Mouse (Mus musculus) G1E (cell line): ENCODE data around the gene Zfp961. TPM values are rescaled to one million over a fixed set of nuclear protein-coding genes. Genes with fewer than 3 reads are reported as not detected.
"Not testable (repeated sequence)": the region's sequence is repeated elsewhere in the genome, so short reads cannot be mapped to it uniquely, and the experiment has no call there.

Experiments used
- ATAC-seq: 2 replicates; pipeline ENCODE4 v1.8.0; 2016; ENCODE audit warnings: mild to moderate bottlenecking; ENCODE audit not compliant: insufficient number of reproducible peaks, poor library complexity, low FRiP score, severe bottlenecking; ENCODE audit errors: extremely low read depth
- DNase-seq: peaks from one replicate; pipeline ENCODE4 v3.0.0; 2012; ENCODE audit warnings: low spot score
- H3K27me3 ChIP-seq: 2 replicates; pipeline ENCODE4 v1.6.1; 2012; ENCODE audit warnings: mild to moderate bottlenecking, low read length, inconsistent platforms; ENCODE audit not compliant: insufficient read depth
- H3K36me3 ChIP-seq: replicated peaks from 2 replicates; pipeline ENCODE3; 2012; ENCODE audit warnings: mild to moderate bottlenecking, inconsistent platforms
- H3K4me1 ChIP-seq: 2 replicates; pipeline ENCODE4 v1.6.1; 2012; ENCODE audit warnings: low read depth, low read length, inconsistent platforms, mixed read lengths; ENCODE audit not compliant: insufficient read depth
- H3K4me3 ChIP-seq: 2 replicates; pipeline ENCODE4 v1.5.1; 2012; ENCODE audit warnings: low read depth, mild to moderate bottlenecking, inconsistent platforms, low read length, moderate library complexity, mixed read lengths
- H3K9me3 ChIP-seq: replicated peaks from 2 replicates; pipeline ENCODE4 v1.6.1; 2012; ENCODE audit warnings: inconsistent platforms
- CTCF ChIP-seq: IDR thresholded peaks from 2 replicates; pipeline ENCODE4 v1.5.1; 2012; ENCODE audit warnings: low read depth, low read length, inconsistent platforms, mixed read lengths
- GATA1 ChIP-seq: IDR thresholded peaks from 2 replicates; pipeline ENCODE4 v1.6.1; 2012; ENCODE audit warnings: borderline replicate concordance, low read length, inconsistent platforms, mixed read lengths
- GATA2 ChIP-seq: IDR thresholded peaks from 2 replicates; pipeline ENCODE4 v1.6.1; 2012; ENCODE audit warnings: low read depth, low read length, inconsistent platforms, borderline replicate concordance
- POLR2AphosphoS5 ChIP-seq: IDR thresholded peaks from 2 replicates; pipeline ENCODE4 v1.6.1; 2012; ENCODE audit warnings: low read depth, low read length, inconsistent platforms; ENCODE audit not compliant: insufficient replicate concordance
- TAL1 ChIP-seq: conservative IDR thresholded peaks from 2 replicates; pipeline ENCODE4 v1.6.1; 2012; ENCODE audit warnings: low read depth, low read length, inconsistent platforms, mixed read lengths
- polyA plus RNA-seq: library from polyadenylated mRNA; stranded (reverse); fragments of >175 nt; gene quantifications from 2 replicates; pipeline ENCODE4 v1.2.3, GENCODE M21; 2012
- total RNA-seq, 2 experiments: library from RNA; stranded (forward) in 1 of 2; stranded (reverse) in 1 of 2; fragments of 200-1000 nt in 1 of 2; fragments of >200 nt in 1 of 2; fragmentation: Nextera tagmentation in 1 of 2; gene quantifications; 2 replicates each; pipeline ENCODE4 v1.2.3; 2014 to 2017

The Zfp961 gene
- 59.4 and 73.2 TPM in 2 replicates for total RNA-seq (2014; fragmentation: Nextera tagmentation)
- 25.1 and 34.5 TPM in 2 replicates for total RNA-seq (2017)
- polyA plus RNA-seq: 2.2 and 5.4 TPM in 2 replicates

GRCm38 (mm10) chr8:71950482-71951221, at the start of gene Zfp961:
Zfp961 (plus strand) TSS chr8:71951038.
- H3K36me3 ChIP-seq: peaks cover 21% of the 10 kb centered on the region
- H3K9me3 ChIP-seq: no peaks in the 10 kb centered on the region
- ATAC-seq: peak; percentile 100
- TF ChIP-seq GATA1: no peak
- TF ChIP-seq GATA2: no peak
- TF ChIP-seq POLR2AphosphoS5: no peak
- no peak for TF ChIP-seq TAL1
- no peak for TF ChIP-seq CTCF
- peaks cover 26% of the 10 kb centered on the region for H3K4me1 ChIP-seq
- peak; percentile 94 for DNase-seq
- peak within 1 kb of the TSS; percentile 83 for H3K4me3 ChIP-seq
- H3K27me3 ChIP-seq: no peaks in the 10 kb centered on the region; the same call in 1 of the 2 replicates

- DNase-seq, H3K9me3 ChIP-seq, H3K27me3 ChIP-seq, ATAC-seq, H3K36me3 ChIP-seq, H3K4me1 ChIP-seq, H3K4me3 ChIP-seq: not testable (repeated sequence)
Observed at GRCm38 (mm10) chr8:71903084-71903483, 47.8 kb upstream of the Zfp961 start.

- Histone ChIP-seq H3K4me1 (peaks cover 5% of the 10 kb centered on the region), H3K36me3 (no peaks in the 10 kb centered on the region), H3K9me3 (peaks cover 6% of the 10 kb centered on the region), H3K27me3 (no peaks in the 10 kb centered on the region), H3K4me3 (no peak overlapping the region)
- no peak for ATAC-seq
- TF ChIP-seq GATA1: no peak
- TF ChIP-seq GATA2: no peak
- no peak for DNase-seq
Observed at GRCm38 (mm10) chr8:71906809-71907208, 44.0 kb upstream of the Zfp961 start.

- ATAC-seq (no peak), DNase-seq (no peak)
- H3K4me3 ChIP-seq: peak overlapping the region; percentile 77; the same call in 1 of the 2 replicates
- H3K4me1 ChIP-seq: peaks cover 5% of the 10 kb centered on the region
- H3K36me3 ChIP-seq: no peaks in the 10 kb centered on the region
- H3K9me3 ChIP-seq: peaks cover 6% of the 10 kb centered on the region
- H3K27me3 ChIP-seq: no peaks in the 10 kb centered on the region
- TF ChIP-seq POLR2AphosphoS5 (no peak), GATA2 (no peak), TAL1 (no peak), CTCF (no peak), GATA1 (no peak)
Observed at GRCm38 (mm10) chr8:71907798-71908257, 43.0 kb upstream of the Zfp961 start.

- Histone ChIP-seq H3K4me3 (peak within 1 kb of the TSS; percentile 77), H3K4me1 (peaks cover 5% of the 10 kb centered on the region), H3K9me3 (peaks cover 6% of the 10 kb centered on the region), H3K36me3 (no peaks in the 10 kb centered on the region), H3K27me3 (no peaks in the 10 kb centered on the region)
- no peak for TF ChIP-seq POLR2AphosphoS5
- TF ChIP-seq GATA2: no peak
- no peak for TF ChIP-seq GATA1
- TF ChIP-seq TAL1: no peak
- TF ChIP-seq CTCF: no peak
- DNase-seq: peak; percentile 33
- peak; percentile 75 for ATAC-seq
Observed at GRCm38 (mm10) chr8:71908309-71909261, 42.3 kb upstream of the Zfp961 start, which contains the start of the genes Zfp882 and Zfp617. Zfp882 (plus strand) TSS chr8:71908608. Zfp617 (plus strand) TSS chr8:71908635.

GRCm38 (mm10) chr8:71912286-71912685, 38.6 kb upstream of the Zfp961 start:
- peaks cover 5% of the 10 kb centered on the region for H3K4me1 ChIP-seq
- TF ChIP-seq TAL1 (no peak), POLR2AphosphoS5 (no peak), GATA2 (no peak), CTCF (no peak), GATA1 (no peak)
- H3K36me3 ChIP-seq: peaks cover 15% of the 10 kb centered on the region
- peaks cover 6% of the 10 kb centered on the region for H3K9me3 ChIP-seq
- no peaks in the 10 kb centered on the region for H3K27me3 ChIP-seq
- H3K4me3 ChIP-seq: no peak overlapping the region
- DNase-seq (no peak), ATAC-seq (no peak)
